Mouse (Mus musculus) G1E (cell line): ENCODE data around the gene Yars. TPM values are rescaled to one million over a fixed set of nuclear protein-coding genes. Genes with fewer than 3 reads are reported as not detected.

Experiments used
- ATAC-seq: 2 replicates; pipeline ENCODE4 v1.8.0; 2016; ENCODE audit warnings: mild to moderate bottlenecking; ENCODE audit not compliant: insufficient number of reproducible peaks, poor library complexity, low FRiP score, severe bottlenecking; ENCODE audit errors: extremely low read depth
- DNase-seq: peaks from one replicate; pipeline ENCODE4 v3.0.0; 2012; ENCODE audit warnings: low spot score
- H3K27me3 ChIP-seq: 2 replicates; pipeline ENCODE4 v1.6.1; 2012; ENCODE audit warnings: mild to moderate bottlenecking, low read length, inconsistent platforms; ENCODE audit not compliant: insufficient read depth
- H3K36me3 ChIP-seq: replicated peaks from 2 replicates; pipeline ENCODE3; 2012; ENCODE audit warnings: mild to moderate bottlenecking, inconsistent platforms
- H3K4me1 ChIP-seq: 2 replicates; pipeline ENCODE4 v1.6.1; 2012; ENCODE audit warnings: low read depth, low read length, inconsistent platforms, mixed read lengths; ENCODE audit not compliant: insufficient read depth
- H3K4me3 ChIP-seq: 2 replicates; pipeline ENCODE4 v1.5.1; 2012; ENCODE audit warnings: low read depth, mild to moderate bottlenecking, inconsistent platforms, low read length, moderate library complexity, mixed read lengths
- H3K9me3 ChIP-seq: replicated peaks from 2 replicates; pipeline ENCODE4 v1.6.1; 2012; ENCODE audit warnings: inconsistent platforms
- CTCF ChIP-seq: IDR thresholded peaks from 2 replicates; pipeline ENCODE4 v1.5.1; 2012; ENCODE audit warnings: low read depth, low read length, inconsistent platforms, mixed read lengths
- GATA1 ChIP-seq: IDR thresholded peaks from 2 replicates; pipeline ENCODE4 v1.6.1; 2012; ENCODE audit warnings: borderline replicate concordance, low read length, inconsistent platforms, mixed read lengths
- GATA2 ChIP-seq: IDR thresholded peaks from 2 replicates; pipeline ENCODE4 v1.6.1; 2012; ENCODE audit warnings: low read depth, low read length, inconsistent platforms, borderline replicate concordance
- POLR2AphosphoS5 ChIP-seq: IDR thresholded peaks from 2 replicates; pipeline ENCODE4 v1.6.1; 2012; ENCODE audit warnings: low read depth, low read length, inconsistent platforms; ENCODE audit not compliant: insufficient replicate concordance
- TAL1 ChIP-seq: conservative IDR thresholded peaks from 2 replicates; pipeline ENCODE4 v1.6.1; 2012; ENCODE audit warnings: low read depth, low read length, inconsistent platforms, mixed read lengths
- polyA plus RNA-seq: library from polyadenylated mRNA; stranded (reverse); fragments of >175 nt; gene quantifications from 2 replicates; pipeline ENCODE4 v1.2.3, GENCODE M21; 2012
- total RNA-seq, 2 experiments: library from RNA; stranded (forward) in 1 of 2; stranded (reverse) in 1 of 2; fragments of 200-1000 nt in 1 of 2; fragments of >200 nt in 1 of 2; fragmentation: Nextera tagmentation in 1 of 2; gene quantifications; 2 replicates each; pipeline ENCODE4 v1.2.3; 2014 to 2017

Gene Yars
- total and polyA plus RNA-seq, 3 experiments = 74.8 to 106 (median 79.1) TPM

GRCm38 (mm10) chr4:129225315-129225714 is 35.8 kb downstream of the Yars start:
- H3K4me1 ChIP-seq = peaks cover 90% of the 10 kb centered on the region
- H3K27me3 ChIP-seq = no peaks in the 10 kb centered on the region
- ATAC-seq (no peak), DNase-seq (no peak)
- H3K36me3 ChIP-seq = peaks cover 95% of the 10 kb centered on the region
- no peak overlapping the region for H3K4me3 ChIP-seq
- TF ChIP-seq GATA2 (no peak), CTCF (no peak), TAL1 (no peak), POLR2AphosphoS5 (no peak), GATA1 (no peak)
- H3K9me3 ChIP-seq = no peaks in the 10 kb centered on the region

- TF ChIP-seq GATA2 (no peak), TAL1 (no peak), GATA1 (no peak), CTCF (no peak), POLR2AphosphoS5 (no peak)
- ATAC-seq (no peak), DNase-seq (no peak)
- Histone ChIP-seq H3K27me3 (no peaks in the 10 kb centered on the region), H3K9me3 (no peaks in the 10 kb centered on the region), H3K4me1 (peaks cover 91% of the 10 kb centered on the region), H3K36me3 (peaks cover 93% of the 10 kb centered on the region), H3K4me3 (no peak overlapping the region)
Measured at GRCm38 (mm10) chr4:129226441-129226963, 36.9 kb downstream of the Yars start.

GRCm38 (mm10) chr4:129227170-129227984 is 37.8 kb downstream of the Yars start:
- ATAC-seq (no peak), DNase-seq (no peak)
- Histone ChIP-seq H3K4me1 (peaks cover 91% of the 10 kb centered on the region), H3K4me3 (peak overlapping the region; percentile 25; the same call in 1 of the 2 replicates), H3K36me3 (peaks cover 93% of the 10 kb centered on the region), H3K9me3 (no peaks in the 10 kb centered on the region), H3K27me3 (no peaks in the 10 kb centered on the region)
- no peak for TF ChIP-seq POLR2AphosphoS5
- TF ChIP-seq CTCF = no peak
- TF ChIP-seq TAL1 = no peak

GRCm38 (mm10) chr4:129227985-129228381 is 38.4 kb downstream of the Yars start:
- ATAC-seq (no peak), DNase-seq (no peak)
- peaks cover 91% of the 10 kb centered on the region for H3K4me1 ChIP-seq
- H3K36me3 ChIP-seq = peaks cover 93% of the 10 kb centered on the region
- no peaks in the 10 kb centered on the region for H3K9me3 ChIP-seq
- H3K4me3 ChIP-seq = no peak overlapping the region; the same call in 1 of the 2 replicates
- no peaks in the 10 kb centered on the region for H3K27me3 ChIP-seq
- TF ChIP-seq CTCF (no peak), TAL1 (no peak), GATA2 (no peak), GATA1 (no peak), POLR2AphosphoS5 (no peak)

- Histone ChIP-seq H3K9me3 (no peaks in the 10 kb centered on the region), H3K4me3 (peak overlapping the region; percentile 68; the same call in 1 of the 2 replicates), H3K36me3 (peaks cover 75% of the 10 kb centered on the region), H3K27me3 (no peaks in the 10 kb centered on the region), H3K4me1 (peaks cover 94% of the 10 kb centered on the region)
- peak; percentile 9; the same call in 1 of the 2 replicates for ATAC-seq
- DNase-seq = no peak
- TF ChIP-seq POLR2AphosphoS5 = no peak
- no peak for TF ChIP-seq CTCF
- TF ChIP-seq TAL1 = no peak
- TF ChIP-seq GATA1 = no peak
Measured at GRCm38 (mm10) chr4:129230926-129231325, 41.4 kb downstream of the Yars start.

- Histone ChIP-seq H3K36me3 (peaks cover 70% of the 10 kb centered on the region), H3K9me3 (no peaks in the 10 kb centered on the region), H3K4me1 (peaks cover 93% of the 10 kb centered on the region), H3K4me3 (peak overlapping the region; percentile 68), H3K27me3 (no peaks in the 10 kb centered on the region)
- no peak for TF ChIP-seq GATA1
- TF ChIP-seq GATA2 = no peak
- TF ChIP-seq CTCF = no peak
- TF ChIP-seq TAL1 = peak; percentile 24
- DNase-seq = peak; percentile 74
- peak; percentile 37 for ATAC-seq
Measured at GRCm38 (mm10) chr4:129231594-129232450, 42.3 kb downstream of the Yars start.
